Mouse (Mus musculus) testis, adult 2 months (tissue): ENCODE results near the gene Ints13. TPM values are rescaled to one million over a fixed set of nuclear protein-coding genes. Genes with fewer than 3 reads are reported as not detected.

Experiments used
- H3K27ac ChIP-seq: fragments of 200-500 bp; 2 replicates; pipeline ENCODE4 v1.5.1; 2012; ENCODE audit warnings: low read depth, low read length; ENCODE audit not compliant: control insufficient read depth, insufficient read depth
- H3K27me3 ChIP-seq: fragments of 200-500 bp; 2 replicates; pipeline ENCODE4 v1.6.1; 2012; ENCODE audit warnings: mild to moderate bottlenecking, low read length, moderate library complexity; ENCODE audit not compliant: control insufficient read depth, insufficient read depth
- H3K36me3 ChIP-seq: fragments of 200-500 bp; 2 replicates; pipeline ENCODE4 v1.6.1; 2012; ENCODE audit warnings: mild to moderate bottlenecking, low read length; ENCODE audit not compliant: control insufficient read depth, insufficient read depth
- H3K4me1 ChIP-seq: fragments of 200-500 bp; 2 replicates; pipeline ENCODE4 v1.6.1; 2012; ENCODE audit warnings: low read length; ENCODE audit not compliant: control insufficient read depth, insufficient read depth
- H3K4me3 ChIP-seq: fragments of 200-500 bp; 2 replicates; pipeline ENCODE4 v1.5.1; 2012; ENCODE audit warnings: low read depth, mild to moderate bottlenecking, low read length, moderate library complexity, mixed read lengths; ENCODE audit not compliant: control insufficient read depth
- CTCF ChIP-seq: fragments of 200-500 bp; IDR thresholded peaks from 2 replicates; pipeline ENCODE4 v1.5.1; 2012; ENCODE audit warnings: low read depth, mild to moderate bottlenecking, inconsistent platforms, low read length, moderate library complexity; ENCODE audit not compliant: control insufficient read depth, insufficient read depth, insufficient replicate concordance
- POLR2A ChIP-seq: fragments of 200-500 bp; IDR thresholded peaks from 2 replicates; pipeline ENCODE4 v1.6.1; 2012; ENCODE audit warnings: low read depth, mild to moderate bottlenecking, inconsistent platforms, low read length, moderate library complexity; ENCODE audit not compliant: control insufficient read depth
- polyA plus RNA-seq: library from polyadenylated mRNA; depleted of rRNA; stranded (reverse); fragments of >200 nt; gene quantifications from 2 replicates; pipeline ENCODE4 v1.2.3, GENCODE M21; 2012

Ints13 gene
- polyA plus RNA-seq, 1 experiment = 41.8 TPM

DNA sequence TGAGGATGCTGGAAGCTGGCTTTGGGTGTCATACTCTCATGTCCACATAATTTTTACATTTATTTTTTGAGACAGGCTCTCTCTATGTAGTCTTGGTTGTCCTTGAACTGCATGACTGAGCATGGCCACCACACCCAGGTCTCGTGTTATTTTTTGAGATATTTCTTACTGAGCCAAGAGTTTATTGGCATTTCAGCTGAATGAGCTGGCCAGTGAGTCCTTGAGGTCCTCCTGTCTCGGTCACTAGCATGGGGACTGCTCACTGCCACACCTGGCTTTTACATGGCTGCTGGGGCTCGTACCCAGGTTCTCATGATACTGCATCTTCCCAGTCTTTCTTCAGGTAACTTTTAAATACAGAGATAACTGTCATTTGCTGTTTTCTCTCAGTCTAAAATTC lies 37.2 kb downstream of the Ints13 start:
- TF ChIP-seq POLR2A (no peak), CTCF (no peak)
- H3K4me1 ChIP-seq = no peaks in the 10 kb centered on the region
- H3K4me3 ChIP-seq = no peak overlapping the region
- H3K36me3 ChIP-seq = no peaks in the 10 kb centered on the region
- H3K27ac ChIP-seq = no peak overlapping the region
- H3K27me3 ChIP-seq = no peaks in the 10 kb centered on the region

DNA sequence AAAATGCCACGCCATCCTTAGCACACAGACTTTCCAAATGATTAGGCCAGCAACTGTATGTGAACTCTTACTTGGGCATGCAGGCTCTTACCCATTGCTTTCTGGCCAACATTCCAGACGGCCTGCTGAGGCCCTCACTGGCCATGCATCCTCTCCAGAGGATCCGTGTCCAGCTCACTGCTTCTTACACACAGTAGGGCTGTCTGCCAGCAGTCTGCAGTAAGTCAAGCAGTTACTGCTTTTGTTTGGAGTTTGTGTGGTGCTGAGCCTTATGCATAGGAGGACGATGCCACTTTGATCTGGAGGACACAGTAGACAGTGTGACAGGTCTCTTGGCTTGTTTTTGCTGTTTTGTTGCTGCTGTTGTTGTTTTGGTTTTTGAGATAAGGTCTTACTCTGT lies 39.0 kb downstream of the Ints13 start:
- H3K4me1 ChIP-seq = no peaks in the 10 kb centered on the region
- no peak overlapping the region for H3K4me3 ChIP-seq
- H3K27me3 ChIP-seq = no peaks in the 10 kb centered on the region
- H3K36me3 ChIP-seq = no peaks in the 10 kb centered on the region
- TF ChIP-seq POLR2A = no peak
- no peak for TF ChIP-seq CTCF
- H3K27ac ChIP-seq = no peak overlapping the region

DNA sequence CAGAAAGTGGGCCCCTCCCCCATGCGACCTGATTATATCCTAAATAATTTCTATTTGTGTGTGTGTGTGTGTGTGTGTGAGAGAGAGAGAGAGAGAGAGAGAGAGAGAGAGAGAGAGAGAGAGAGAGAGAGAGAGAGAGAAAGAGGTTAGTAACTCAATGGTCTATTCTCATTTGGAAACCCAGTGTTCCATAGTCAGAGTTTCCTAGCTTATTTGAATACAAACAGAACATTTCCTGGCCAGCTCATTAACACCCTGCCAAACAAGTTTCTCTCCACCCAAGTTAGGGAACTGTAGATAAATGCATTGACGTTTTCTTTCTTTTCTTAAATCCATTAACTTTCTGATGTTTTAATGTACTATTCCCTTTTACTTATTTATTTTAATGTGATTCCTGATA lies 39.6 kb downstream of the Ints13 start:
- Histone ChIP-seq H3K4me1 (no peaks in the 10 kb centered on the region), H3K27me3 (no peaks in the 10 kb centered on the region), H3K27ac (no peak overlapping the region), H3K36me3 (no peaks in the 10 kb centered on the region), H3K4me3 (no peak overlapping the region)
- TF ChIP-seq CTCF (no peak), POLR2A (no peak)

DNA sequence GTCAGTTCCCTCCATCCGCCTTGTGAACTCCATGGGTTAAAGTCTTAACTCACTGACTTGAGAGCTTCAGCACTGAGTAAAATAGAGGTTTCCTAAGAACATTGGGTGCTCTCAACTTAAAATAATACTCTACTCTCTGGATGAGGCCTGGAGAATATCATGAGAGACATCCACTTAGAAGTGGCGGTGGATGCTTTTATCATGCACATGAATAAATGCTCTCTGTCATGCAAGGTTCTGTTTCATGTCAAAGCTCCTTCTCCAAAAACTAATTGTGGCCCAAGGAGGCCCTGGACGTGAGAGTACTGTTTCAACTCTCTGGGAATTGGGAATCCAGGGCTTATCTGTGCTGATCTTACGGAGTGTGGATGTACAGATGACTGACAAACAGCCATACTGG lies 40.5 kb downstream of the Ints13 start:
- Histone ChIP-seq H3K36me3 (no peaks in the 10 kb centered on the region), H3K4me1 (no peaks in the 10 kb centered on the region), H3K4me3 (no peak overlapping the region), H3K27me3 (no peaks in the 10 kb centered on the region), H3K27ac (no peak overlapping the region)
- no peak for TF ChIP-seq CTCF
- no peak for TF ChIP-seq POLR2A

DNA sequence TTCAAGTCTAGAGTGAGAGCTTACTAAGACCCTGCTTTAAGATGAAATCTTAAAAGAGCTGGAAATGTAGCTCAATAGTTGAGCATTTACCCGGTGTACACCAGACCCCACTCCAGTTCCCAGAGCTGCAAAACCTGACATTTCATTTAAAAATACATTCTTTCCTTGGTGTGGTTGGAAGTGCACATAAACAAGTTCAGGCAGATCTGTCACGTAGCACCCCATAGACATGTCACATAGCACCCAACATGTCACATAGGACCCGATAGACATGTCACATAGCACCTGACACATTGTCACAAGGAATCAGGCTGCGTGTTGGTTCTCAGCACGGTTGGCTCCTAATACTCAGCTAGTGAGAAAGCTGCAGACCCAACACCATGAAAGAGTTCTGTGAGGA lies 42.1 kb downstream of the Ints13 start:
- no peaks in the 10 kb centered on the region for H3K4me1 ChIP-seq
- TF ChIP-seq CTCF = no peak
- TF ChIP-seq POLR2A = no peak
- H3K27ac ChIP-seq = no peak overlapping the region; the same call in 1 of the 2 replicates
- H3K27me3 ChIP-seq = no peaks in the 10 kb centered on the region
- no peaks in the 10 kb centered on the region for H3K36me3 ChIP-seq
- peak overlapping the region; percentile 65 for H3K4me3 ChIP-seq

DNA sequence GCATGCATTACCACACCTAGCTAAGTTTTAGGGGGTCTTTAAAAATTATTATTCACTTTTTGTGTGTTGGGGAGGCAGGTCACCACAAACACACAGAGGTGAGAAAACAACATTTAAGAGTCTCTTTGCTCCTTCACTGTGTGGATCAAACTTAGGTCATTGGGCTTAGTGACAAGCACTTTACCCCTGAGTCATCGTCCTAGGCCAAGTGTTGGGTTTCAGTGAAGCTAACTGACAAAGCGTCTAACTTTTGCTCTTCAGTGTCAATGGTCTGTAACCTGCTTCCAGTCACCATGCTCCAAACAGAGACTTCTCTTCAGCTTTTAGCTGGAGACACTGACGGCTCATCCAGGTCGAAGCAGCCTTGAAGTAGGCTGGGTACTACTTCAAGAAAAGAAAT lies 44.5 kb downstream of the Ints13 start:
- no peak for TF ChIP-seq POLR2A
- TF ChIP-seq CTCF = no peak
- no peak overlapping the region for H3K27ac ChIP-seq
- no peak overlapping the region for H3K4me3 ChIP-seq
- H3K27me3 ChIP-seq = no peaks in the 10 kb centered on the region
- no peaks in the 10 kb centered on the region for H3K36me3 ChIP-seq
- H3K4me1 ChIP-seq = no peaks in the 10 kb centered on the region

DNA sequence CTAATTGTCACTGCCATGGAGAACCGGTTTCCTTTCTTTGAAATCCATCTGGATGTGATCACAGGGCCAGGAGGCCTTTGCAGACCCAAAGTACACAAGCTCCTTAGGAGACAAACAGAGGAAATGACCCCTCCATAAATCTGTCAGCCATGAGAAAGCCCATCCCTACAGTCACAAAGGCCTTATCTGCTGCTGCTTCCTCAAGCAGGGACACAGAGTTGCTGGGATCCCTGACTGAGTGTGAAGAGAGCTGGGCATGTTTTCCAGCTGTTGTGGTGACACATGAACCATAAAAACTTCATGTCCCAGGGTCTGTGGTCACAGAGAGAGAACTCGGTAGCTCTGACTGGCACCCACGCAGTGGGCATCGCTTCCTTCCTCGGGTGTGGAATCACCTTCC lies 46.9 kb downstream of the Ints13 start:
- Histone ChIP-seq H3K27me3 (no peaks in the 10 kb centered on the region), H3K4me3 (no peak overlapping the region), H3K36me3 (no peaks in the 10 kb centered on the region), H3K27ac (no peak overlapping the region), H3K4me1 (no peaks in the 10 kb centered on the region)
- TF ChIP-seq POLR2A = no peak

DNA sequence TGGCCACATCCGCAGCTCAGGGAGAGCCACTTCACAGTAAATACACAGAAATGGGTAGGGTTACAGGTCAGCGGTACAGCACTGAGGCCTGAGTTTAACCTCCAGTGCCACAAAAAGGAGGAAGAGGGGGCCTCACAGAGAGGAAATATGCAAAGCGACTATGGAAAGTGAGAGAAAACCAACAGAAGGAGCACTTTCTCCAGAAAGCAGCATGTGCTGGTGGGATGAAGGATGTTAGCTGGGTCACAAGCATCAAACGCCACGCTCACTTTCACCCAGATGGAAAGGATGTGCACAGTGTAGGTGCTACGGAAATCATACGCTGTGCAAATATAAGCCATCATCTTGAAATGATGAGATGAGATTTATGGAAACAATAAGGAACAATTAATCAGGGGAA lies 47.3 kb downstream of the Ints13 start:
- TF ChIP-seq POLR2A (no peak), CTCF (no peak)
- Histone ChIP-seq H3K4me3 (no peak overlapping the region), H3K4me1 (no peaks in the 10 kb centered on the region), H3K36me3 (no peaks in the 10 kb centered on the region), H3K27ac (no peak overlapping the region), H3K27me3 (no peaks in the 10 kb centered on the region)
